Mouse (Mus musculus) c-Kit-positive CD71-positive TER-119-positive erythroid progenitor cells, embryonic 14.5 days (primary cell): Measurements from ENCODE around the gene Gm15217.

Source experiments
- DNase-seq: peaks from one replicate; pipeline ENCODE4 v3.0.0-alpha.2; 2013; ENCODE audit warnings: low spot score

The Gm15217 gene

GRCm38 (mm10) chr14:46398091-46398695, 19.0 kb downstream of the Gm15217 start:
- no peak for DNase-seq

- DNase-seq, result no peak
Measured at GRCm38 (mm10) chr14:46399925-46400324, 20.7 kb downstream of the Gm15217 start.

- DNase-seq, result no peak
Measured at GRCm38 (mm10) chr14:46408319-46408718, 29.1 kb downstream of the Gm15217 start.

- no peak for DNase-seq
Measured at GRCm38 (mm10) chr14:46409016-46409415, 29.8 kb downstream of the Gm15217 start.

- DNase-seq, result no peak
Measured at GRCm38 (mm10) chr14:46410557-46411120, 31.4 kb downstream of the Gm15217 start.

GRCm38 (mm10) chr14:46412497-46413000, 33.3 kb downstream of the Gm15217 start:
- no peak for DNase-seq

GRCm38 (mm10) chr14:46418371-46419097, 39.3 kb downstream of the Gm15217 start:
- DNase-seq, result no peak

- no peak for DNase-seq
Measured at GRCm38 (mm10) chr14:46419269-46419668, 40.1 kb downstream of the Gm15217 start.

GRCm38 (mm10) chr14:46421823-46422222, 42.6 kb downstream of the Gm15217 start:
- DNase-seq, result no peak

GRCm38 (mm10) chr14:46427251-46427650, 48.0 kb downstream of the Gm15217 start:
- no peak for DNase-seq

GRCm38 (mm10) chr14:46430231-46430630, 51.0 kb downstream of the Gm15217 start:
- DNase-seq, result no peak
